Mouse (Mus musculus) embryo, embryonic 10 days (tissue): ENCODE data around the gene Actn2.

Experiments used
- DNase-seq: peaks from one replicate; pipeline ENCODE4 v3.0.0-alpha.2; 2015; ENCODE audit warnings: low spot score

Actn2 gene

DNA sequence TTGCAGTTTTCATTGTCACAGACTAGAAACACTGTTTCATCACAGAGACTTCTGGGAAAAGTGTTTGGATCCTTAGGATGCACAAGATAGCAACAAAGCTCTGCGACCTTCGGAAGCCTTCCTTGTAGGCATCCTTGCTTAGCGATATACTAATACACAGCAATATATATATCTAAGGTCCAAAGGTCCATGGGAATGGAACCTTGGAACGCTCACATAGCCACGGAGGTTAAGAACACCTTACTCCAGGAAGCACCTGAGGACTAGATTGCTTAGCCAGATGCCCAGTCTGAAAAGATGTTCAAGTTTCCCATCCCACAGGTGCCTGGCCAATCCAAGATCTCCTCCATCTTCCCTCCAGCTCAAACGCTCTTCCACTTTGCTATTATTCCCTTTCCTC is 26.4 kb downstream of the Actn2 start:
- DNase-seq = no peak

DNA sequence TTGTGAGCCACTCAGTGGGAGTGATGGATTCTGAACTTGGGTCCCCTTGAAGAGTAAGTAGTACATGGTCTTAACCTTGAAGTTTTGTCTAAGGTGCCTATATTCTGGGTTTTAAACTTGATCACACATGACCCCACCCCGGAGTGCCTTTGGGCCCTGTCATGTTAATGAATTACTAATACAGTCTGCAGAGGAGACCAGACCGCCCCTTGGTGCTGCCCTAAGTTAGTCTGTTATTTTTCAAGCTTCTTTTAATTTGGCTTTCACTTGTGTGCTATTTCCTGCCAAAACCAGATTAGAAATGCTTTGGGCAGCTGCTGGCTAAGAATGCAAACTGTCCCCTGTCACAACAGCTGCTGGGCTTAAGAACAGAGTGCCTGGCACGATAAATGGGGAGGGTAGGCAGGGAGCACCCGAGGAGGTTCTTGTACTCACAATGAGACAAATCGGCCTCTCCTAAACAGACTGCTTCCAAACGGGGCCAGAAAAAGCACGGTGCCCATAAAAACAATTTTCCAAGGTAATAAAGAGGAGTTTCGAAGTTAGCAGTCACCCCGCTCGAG is 28.5 kb downstream of the Actn2 start:
- DNase-seq = no peak

DNA sequence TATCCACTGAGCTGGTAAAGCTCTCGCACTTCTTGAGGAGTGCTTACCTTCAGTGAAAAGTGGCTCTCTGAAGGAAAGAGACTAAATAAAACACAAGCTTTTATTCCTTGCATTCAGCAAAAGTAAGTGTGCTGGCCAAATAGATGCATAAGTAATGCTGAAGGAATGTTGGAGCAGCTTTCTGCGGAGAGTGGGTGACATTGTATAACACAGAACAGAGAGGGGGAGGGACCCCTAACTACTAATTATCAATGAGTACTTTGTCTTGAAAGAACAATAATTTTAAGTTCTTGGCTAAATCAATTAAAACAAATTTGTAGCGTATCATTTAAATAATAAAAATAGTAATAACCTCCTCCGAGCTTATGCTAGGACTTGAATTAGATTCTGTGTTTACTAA is 29.2 kb downstream of the Actn2 start:
- no peak for DNase-seq

DNA sequence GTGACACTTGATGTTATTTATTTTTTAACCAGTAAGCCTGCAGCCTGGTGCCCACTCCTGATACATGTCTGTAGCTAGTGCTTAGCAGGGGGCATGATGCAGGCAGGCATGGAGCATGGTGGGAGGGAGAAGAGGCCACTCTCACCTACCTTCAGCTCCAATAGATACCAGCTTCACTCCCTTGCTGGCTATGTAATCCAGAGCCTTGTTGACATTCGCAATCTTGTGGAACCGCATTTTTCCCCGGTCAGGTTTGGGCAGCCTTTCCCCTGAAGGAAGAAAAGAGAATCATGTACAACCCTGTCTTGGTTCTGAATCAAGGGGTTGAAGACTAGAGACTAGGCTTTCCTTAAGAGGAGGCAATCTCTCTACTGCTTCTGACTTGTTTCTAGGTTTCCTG is 31.1 kb downstream of the Actn2 start:
- DNase-seq = no peak

DNA sequence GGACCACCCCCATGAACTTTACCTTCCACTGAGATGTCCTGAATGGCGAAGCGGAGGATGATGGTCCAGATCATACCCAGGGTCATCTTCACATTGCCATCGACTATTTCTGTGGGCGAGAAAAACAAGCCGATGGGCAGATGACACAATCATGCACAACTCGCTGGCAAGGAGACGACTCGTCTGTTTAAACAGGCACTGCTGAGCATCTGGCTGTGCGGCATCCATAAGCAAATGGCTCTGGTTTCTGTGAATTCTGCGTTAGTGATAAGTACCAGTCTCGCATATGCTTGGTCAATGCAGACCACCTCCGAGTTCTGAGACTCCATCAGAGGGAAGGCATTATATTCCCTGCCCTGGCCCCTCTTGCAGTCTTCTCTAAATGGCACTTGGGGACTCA is 31.7 kb downstream of the Actn2 start:
- no peak for DNase-seq

DNA sequence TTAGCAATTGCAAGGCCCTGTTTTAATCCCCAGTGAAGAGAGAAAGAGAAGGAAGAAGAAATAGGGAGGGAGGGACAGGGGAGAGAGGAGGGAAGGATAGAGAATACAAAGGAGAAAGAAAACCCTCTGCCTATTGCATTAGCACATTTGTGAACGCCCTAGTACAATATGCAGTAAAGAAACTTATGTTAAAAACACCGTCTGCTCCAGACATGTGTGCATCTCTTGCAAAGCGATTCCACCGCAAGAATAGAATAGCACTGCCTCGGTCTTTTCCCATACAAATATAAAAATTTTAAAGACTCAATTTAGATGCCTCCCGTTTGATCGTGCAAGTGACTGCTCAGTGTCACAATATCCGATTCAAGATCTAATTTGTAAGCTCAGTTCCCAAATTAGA is 32.1 kb downstream of the Actn2 start:
- DNase-seq = no peak

DNA sequence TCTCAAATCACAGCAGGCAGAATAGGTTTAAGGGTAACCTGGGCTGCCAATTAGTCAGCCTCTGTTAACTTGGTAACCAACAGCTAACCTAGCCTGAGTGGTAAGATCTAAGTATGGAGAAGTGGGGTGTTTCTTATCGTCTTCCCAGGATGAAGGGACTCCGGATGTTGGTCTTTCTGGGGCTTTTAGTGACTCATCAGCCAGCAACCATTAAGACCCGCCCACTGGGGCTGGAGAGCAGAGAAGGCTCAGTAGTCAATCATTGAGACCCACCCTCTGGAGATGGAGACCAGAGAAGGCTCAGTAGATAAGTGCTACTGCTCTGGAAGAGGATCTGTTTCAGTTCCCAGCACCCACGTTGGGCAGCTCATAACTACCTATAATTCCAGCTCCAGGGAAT is 33.3 kb downstream of the Actn2 start:
- no peak for DNase-seq

DNA sequence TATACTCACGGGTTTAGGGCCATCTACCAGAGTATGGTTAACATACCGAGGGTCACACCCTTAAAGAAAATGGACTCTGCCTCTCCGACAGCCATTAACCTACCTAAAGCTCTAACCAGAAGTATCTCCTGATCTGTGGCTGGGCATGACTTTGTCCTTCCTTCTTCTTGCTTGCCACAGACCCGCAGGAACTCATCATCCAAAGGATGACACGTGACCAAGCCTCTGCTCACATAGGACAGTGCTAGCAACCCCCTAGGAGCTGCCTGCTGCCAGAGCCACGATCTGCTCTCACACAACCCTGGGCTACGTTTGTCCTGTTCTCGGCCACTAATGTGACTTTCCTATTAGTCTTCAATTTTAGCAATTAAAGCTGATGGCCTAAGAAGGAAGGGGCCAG is 35.0 kb downstream of the Actn2 start:
- no peak for DNase-seq

DNA sequence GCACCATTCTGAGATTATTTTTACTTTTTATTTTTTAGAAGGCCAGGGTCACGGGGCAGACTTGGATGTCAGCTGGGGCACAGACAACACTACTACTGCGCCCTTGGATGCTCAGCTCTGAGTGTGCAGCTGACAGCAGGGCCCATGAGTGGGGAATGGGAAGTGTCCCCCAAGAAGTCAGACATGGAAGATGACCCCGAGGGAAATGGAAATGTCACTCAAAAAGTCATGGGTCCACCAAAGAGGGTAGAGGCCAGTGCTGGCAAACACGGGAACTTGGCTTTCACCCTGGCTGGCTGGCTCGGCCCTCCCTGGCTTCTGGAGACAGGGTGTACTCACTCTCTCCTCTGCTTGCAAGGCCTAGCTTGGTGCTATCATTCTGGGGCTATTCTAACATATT is 35.6 kb downstream of the Actn2 start:
- DNase-seq = no peak

GRCm38 (mm10) chr13:12297777-12298176 is 42.8 kb downstream of the Actn2 start:
- DNase-seq = no peak

DNA sequence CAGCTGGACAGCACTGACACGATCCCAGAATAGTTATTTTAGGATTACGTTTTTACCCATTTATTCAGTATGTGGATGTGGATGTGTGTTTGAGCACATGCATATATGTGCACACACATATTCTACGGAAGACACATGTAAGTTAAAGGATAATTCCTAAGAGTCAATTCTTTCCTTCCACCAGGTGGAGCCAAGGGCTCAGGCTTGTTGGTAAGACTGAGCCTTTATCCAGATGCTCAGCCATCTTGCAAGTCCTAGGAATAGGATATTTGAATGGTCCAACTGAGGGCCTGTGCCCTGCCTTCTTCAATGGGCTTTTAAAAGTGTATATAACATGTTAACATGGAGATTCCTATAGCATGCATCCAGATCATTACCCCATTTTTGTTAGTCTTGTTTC is 43.9 kb downstream of the Actn2 start:
- DNase-seq = peak; percentile 63

GRCm38 (mm10) chr13:12293810-12294209 is 46.8 kb downstream of the Actn2 start:
- no peak for DNase-seq

DNA sequence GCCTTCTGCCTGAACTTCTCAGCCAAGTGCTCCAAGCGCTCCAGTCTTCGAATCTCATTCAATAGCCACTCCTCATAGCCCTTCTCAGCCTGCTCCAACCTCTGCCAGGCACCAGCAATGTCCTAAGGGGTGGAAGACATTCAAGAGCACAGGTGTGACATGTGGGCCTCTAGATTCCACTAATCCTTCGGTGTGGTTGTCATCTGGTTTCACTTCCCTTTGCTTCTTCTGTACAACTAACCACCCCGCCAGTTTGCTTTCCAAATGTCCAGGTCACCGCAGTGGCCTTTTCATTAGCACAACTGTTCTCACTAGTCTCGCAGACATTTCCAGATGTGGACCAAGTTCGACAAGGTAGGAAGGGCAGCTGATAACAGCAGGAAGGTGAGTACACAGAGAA is 49.9 kb downstream of the Actn2 start:
- DNase-seq = no peak

DNA sequence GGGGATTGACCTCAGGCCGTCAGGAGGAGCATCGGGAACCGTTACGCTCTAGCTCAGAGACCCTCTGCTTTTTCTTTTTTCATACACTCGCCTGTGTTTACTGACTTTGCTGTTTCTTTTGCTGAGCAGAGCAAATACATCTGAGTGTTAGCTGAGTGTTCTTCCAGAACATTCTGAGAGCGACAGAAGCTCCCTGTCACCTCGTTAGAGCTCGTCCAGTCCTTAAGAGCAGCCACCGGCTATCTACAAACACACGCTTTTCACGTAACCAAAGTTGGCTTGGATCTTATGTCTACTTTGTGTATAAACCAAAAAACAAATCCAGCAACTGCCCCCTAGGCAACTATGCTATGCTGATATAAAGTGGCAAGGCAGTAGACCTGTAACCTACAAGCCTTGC is 56.0 kb downstream of the Actn2 start:
- DNase-seq = no peak

GRCm38 (mm10) chr13:12283826-12284225 is 56.7 kb downstream of the Actn2 start:
- DNase-seq = no peak

DNA sequence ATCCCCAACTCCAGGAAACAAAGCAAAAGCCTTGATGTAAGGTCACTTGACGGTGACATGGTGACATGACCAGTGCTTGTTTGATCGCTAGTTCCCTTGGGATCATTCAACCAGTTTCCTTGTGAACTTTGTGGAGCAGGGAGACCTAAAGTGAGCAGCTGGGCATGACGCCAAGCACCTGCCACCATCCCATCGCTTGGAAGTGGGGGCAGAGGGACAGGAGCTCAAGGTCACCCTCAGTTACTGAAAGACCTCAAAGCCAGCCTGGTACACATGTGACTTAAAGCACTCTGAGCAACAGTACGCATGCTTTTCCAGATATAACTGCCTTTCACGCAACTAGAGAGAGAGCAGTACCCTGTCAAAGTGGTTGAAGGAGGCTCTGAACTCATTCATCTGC is 65.8 kb downstream of the Actn2 start:
- no peak for DNase-seq

- DNase-seq = no peak
Observed at GRCm38 (mm10) chr13:12274220-12274619, 66.3 kb downstream of the Actn2 start.

DNA sequence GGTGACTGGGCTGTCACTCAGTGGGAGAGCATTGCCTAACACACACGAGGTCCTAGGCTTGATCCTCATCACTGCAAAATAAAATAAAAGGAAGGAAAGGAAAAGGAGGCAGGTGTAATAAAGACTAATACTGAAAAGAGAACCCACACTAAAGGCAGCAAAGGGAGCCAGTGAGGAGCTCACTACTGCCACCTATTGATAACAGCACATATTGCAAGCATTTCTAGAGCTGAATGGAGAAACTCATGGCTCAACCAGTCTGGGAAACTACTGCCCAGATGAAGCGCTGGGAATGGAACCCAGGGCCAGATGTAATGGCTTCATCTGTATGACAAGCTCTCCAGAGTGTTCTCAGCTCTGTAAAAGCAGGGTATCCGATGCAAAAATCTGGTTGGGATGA is 67.6 kb downstream of the Actn2 start:
- peak; percentile 61 for DNase-seq

- no peak for DNase-seq
Observed at GRCm38 (mm10) chr13:12267971-12268370, 72.6 kb downstream of the Actn2 start.

GRCm38 (mm10) chr13:12267097-12267496 is 73.5 kb downstream of the Actn2 start:
- DNase-seq = peak; percentile 30

GRCm38 (mm10) chr13:12263996-12264395 is 76.6 kb downstream of the Actn2 start:
- no peak for DNase-seq

DNA sequence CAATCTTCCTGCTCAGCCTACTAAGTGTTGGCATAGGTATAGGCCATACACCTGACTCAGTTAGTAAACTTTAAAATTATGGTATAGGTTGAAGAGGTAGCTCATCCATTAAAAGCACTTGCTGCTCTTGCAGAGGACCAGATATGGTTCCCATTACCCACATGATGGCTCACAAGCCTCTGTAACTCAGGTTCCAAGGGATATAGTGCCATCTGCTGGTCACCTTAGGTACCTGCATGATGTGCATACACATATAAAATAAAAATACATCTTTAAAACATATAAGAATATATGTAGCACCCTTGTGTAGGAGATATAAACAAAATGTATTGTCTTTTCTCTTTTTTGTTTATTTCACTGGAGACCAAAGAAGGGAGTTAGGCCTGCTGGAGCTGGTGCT is 79.1 kb downstream of the Actn2 start:
- DNase-seq = no peak

DNA sequence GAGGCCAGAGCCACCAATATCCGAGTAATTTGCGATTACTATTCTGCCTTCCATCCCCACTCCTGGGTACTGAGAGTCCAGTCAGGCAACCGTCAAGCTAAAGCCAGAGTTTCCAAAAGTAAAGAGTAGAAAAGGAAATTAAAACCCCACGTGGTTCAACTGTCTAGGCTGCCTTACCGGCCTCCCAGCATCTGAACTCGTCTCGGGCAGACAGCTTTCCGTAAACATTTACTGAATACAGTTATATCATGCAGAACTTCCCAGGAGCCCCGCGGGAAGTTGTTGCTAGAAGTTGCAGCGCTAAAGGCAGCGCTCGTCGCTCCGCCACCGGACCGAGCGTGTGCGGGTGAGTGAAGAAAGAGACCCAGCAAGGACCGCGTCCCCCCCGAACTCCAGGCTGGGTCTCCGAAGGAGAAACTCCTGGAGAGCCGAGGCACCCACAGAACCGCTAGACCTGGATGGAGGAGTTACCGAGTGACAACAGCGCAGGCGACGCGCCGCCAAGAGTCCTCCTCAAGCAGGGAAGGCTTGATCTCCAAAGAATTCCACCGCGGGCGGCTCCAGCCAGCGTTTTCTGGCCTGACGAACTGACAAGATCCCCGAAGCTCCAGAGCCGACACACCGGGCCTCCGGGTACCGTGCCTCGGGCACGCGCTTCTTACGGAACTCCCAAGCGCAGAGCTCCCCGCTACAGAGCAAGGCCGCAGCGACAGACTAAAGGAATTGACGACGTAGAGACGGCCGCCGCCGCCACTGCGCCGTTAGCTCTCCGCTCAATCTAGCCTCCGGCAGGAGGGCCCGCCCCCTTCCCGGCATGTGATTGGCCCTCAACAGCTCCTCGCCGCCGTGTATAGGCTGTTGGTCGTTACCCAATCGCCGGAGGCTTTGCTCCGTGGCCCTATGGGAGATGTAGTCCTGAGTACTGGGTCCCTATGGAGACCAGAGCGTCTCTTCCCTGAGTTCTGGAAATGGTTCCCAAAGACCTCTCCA is 82.9 kb downstream of the Actn2 start, which contains the start of gene Mtr:
Gene Mtr (minus strand): TSS at position 723 of the 990 bp plus-strand sequence.
- DNase-seq = peak; percentile 97
